Mouse (Mus musculus) liver, postnatal 0 days (tissue): ENCODE data around the gene Uqcc3.

Experiments used
- CTCF ChIP-seq: sonication (generic); IDR thresholded peaks from 2 replicates; pipeline ENCODE4 v1.5.1; 2016; ENCODE audit warnings: antibody characterized with exemption, low read depth
- EP300 ChIP-seq: IDR thresholded peaks from 2 replicates; pipeline ENCODE4 v1.6.1; 2016; ENCODE audit warnings: antibody characterized with exemption, low read depth, mild to moderate bottlenecking

DNA sequence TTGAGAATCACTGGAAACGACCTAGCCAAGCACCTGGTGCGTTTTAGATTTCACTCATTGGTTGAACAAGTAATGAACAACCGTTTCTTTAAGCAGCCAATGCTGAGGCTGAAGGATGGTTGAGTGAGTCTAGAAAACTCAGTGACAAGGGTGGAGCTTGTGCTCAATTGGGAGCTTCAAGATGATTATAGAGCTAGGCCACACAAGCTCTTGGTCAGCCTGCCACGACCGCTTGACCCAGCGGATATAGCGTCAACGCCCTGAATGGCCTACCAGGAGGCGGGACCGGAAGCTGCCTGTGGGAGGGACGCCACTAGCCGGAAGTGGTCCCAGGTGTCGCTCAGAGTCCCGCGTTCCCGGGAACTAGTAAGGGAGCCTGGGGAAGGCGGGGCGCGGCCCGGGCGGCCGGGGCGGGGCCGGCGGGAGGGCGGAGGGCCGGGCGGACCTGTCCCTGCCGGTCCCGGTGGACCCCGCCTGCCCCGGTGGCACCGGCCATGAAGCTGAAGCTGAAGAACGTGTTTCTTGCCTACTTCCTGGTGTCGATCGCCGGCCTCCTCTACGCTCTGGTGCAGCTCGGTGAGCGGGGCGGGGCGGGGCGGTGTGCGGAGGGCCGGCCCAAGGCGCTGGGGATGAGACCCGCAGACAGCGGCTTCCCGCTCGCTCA lies 39.5 kb upstream of the Uqcc3 start, which contains the start of gene B3gat3:
- TF ChIP-seq CTCF (no peak), EP300 (0 out of 2 replicates have a peak, but pooled peaks have one; percentile 29)
